Mouse (Mus musculus) liver, embryonic 14.5 days (tissue): ENCODE data around the gene Gzf1.

Experiments used
- CTCF ChIP-seq: IDR thresholded peaks from 2 replicates; pipeline ENCODE4 v1.5.1; 2016; ENCODE audit warnings: antibody characterized with exemption, low read depth, control low read depth
- EP300 ChIP-seq: IDR thresholded peaks from 2 replicates; pipeline ENCODE4 v1.6.1; 2016; ENCODE audit warnings: antibody characterized with exemption, low read depth

DNA sequence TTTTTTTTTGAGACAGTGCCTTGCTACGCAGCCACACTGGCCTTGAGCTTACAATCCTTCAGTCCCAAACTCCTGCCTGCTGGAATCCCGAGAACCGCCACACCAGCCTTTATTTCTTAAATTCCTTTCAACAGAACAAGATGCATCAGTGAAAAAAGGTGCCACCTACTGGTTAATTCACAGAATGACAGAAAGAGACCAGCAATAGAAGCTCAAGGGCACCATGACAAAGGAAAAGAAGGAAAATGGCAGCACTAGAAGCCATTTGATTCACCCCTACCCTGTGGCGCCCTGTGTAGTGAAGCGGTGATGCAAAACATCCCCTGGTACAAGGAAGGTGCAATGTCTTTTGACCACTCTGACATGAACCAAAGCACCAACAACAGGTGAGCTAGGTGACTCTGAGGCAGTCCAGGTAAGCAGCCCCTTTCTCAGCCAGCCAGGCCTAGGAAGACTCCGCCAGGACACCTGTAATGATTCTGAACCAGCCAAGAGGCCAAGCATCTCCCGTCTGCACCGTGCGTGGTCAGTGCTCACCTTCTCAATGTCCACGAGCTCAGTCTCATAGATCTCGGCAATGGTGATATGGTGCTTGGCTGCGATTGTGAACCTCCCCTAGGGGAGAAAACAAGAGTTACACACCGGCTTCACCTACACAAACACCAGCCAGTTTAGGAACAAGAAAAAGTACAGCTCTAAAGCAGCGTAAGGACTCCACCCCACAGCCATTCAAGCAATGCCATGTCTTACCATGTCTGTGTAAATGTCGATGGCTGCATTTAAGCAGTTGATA is 25.8 kb downstream of the Gzf1 start:
- no peak for TF ChIP-seq EP300
- peak; percentile 52 for TF ChIP-seq CTCF
